Mouse (Mus musculus) CH12.LX (cell line): ENCODE measurements at regions not wholly inside any gene's neighbourhood (a gene's known extent, or its start where the extent isn't known, plus 50 kb on each side); places are given as distances from the start of the nearest gene placed in this dataset.

Source experiments
- DNase-seq: peaks from one replicate; pipeline ENCODE4 v3.0.0-alpha.2; 2013; ENCODE audit errors: extremely low read depth
- H3K27ac ChIP-seq: 2 replicates; pipeline ENCODE4 v1.5.1; 2012; ENCODE audit warnings: low read depth, mild to moderate bottlenecking, control low read depth, moderate library complexity; ENCODE audit not compliant: insufficient read depth
- H3K27me3 ChIP-seq: replicated peaks from 2 replicates; pipeline ENCODE3; 2012; ENCODE audit warnings: inconsistent platforms
- H3K36me3 ChIP-seq, 2 experiments: replicated peaks in 1 of 2; 2 replicates each; pipeline versions ENCODE3 to v1.6.1; 2012; ENCODE audit warnings: inconsistent platforms in 1 of 2, low read length in 1 of 2, mild to moderate bottlenecking in 1 of 2, mixed read lengths in 1 of 2, moderate library complexity in 1 of 2; ENCODE audit not compliant: control insufficient read depth in 1 of 2, insufficient read depth in 1 of 2
- H3K4me1 ChIP-seq, 2 experiments: 2 replicates each; pipeline ENCODE4 v1.6.1; 2012; ENCODE audit warnings: inconsistent platforms in 1 of 2, moderate library complexity in 1 of 2; ENCODE audit not compliant: insufficient read depth in 2 of 2, control insufficient read depth in 1 of 2
- H3K4me2 ChIP-seq: 2 replicates; pipeline ENCODE4 v1.6.1; 2012; ENCODE audit warnings: low read depth, mild to moderate bottlenecking, control low read depth; ENCODE audit not compliant: poor library complexity, insufficient read depth, severe bottlenecking
- H3K4me3 ChIP-seq, 3 experiments: fragments of 150-350 bp in 1 of 3; sonication (generic) in 1 of 3; replicated peaks in 1 of 3; 2 replicates each; pipeline versions ENCODE3 to v1.5.1; 2011 to 2012; ENCODE audit warnings: low read depth in 2 of 3, low read length in 2 of 3, mild to moderate bottlenecking in 2 of 3, moderate library complexity in 2 of 3, control low read depth in 1 of 3, improper control_type of control experiment in 1 of 3, inconsistent platforms in 1 of 3, mixed read lengths in 1 of 3; ENCODE audit not compliant: poor library complexity in 1 of 3
- H3K79me2 ChIP-seq: replicated peaks from 2 replicates; pipeline ENCODE4 v1.6.1; 2012; ENCODE audit warnings: mild to moderate bottlenecking, moderate library complexity; ENCODE audit not compliant: control insufficient read depth, poor library complexity, insufficient read depth, severe bottlenecking; ENCODE audit errors: extremely low read depth
- H3K9ac ChIP-seq: 2 replicates; pipeline ENCODE4 v1.6.1; 2012; ENCODE audit warnings: low read depth, mild to moderate bottlenecking, control low read depth, moderate library complexity; ENCODE audit not compliant: insufficient read depth
- H3K9me3 ChIP-seq: replicated peaks from 2 replicates; pipeline ENCODE3; 2012; ENCODE audit warnings: low read length, inconsistent platforms, mixed read lengths
- BHLHE40 ChIP-seq: IDR thresholded peaks from 2 replicates; pipeline ENCODE4 v1.6.1; 2011; ENCODE audit warnings: mild to moderate bottlenecking, low read depth, low read length, improper control_type of control experiment
- CTCF ChIP-seq, 2 experiments: IDR thresholded peaks in 1 of 2; conservative IDR thresholded peaks in 1 of 2; 2 replicates each; pipeline ENCODE4 v1.5.1; 2011 to 2012; ENCODE audit warnings: low read depth in 2 of 2, low read length in 2 of 2, improper control_type of control experiment in 1 of 2, inconsistent platforms in 1 of 2, mild to moderate bottlenecking in 1 of 2, moderate library complexity in 1 of 2
- ETS1 ChIP-seq: conservative IDR thresholded peaks from 2 replicates; pipeline ENCODE4 v1.6.1; 2012; ENCODE audit warnings: low read depth, mild to moderate bottlenecking, inconsistent platforms, low read length, improper control_type of control experiment, moderate library complexity
- GABPA ChIP-seq: IDR thresholded peaks from 2 replicates; pipeline ENCODE4 v1.6.1; 2012; ENCODE audit warnings: low read depth, low read length, improper control_type of control experiment, inconsistent platforms; ENCODE audit not compliant: insufficient replicate concordance
- HCFC1 ChIP-seq: IDR thresholded peaks from 2 replicates; pipeline ENCODE4 v1.6.1; 2012; ENCODE audit warnings: low read depth, mild to moderate bottlenecking, inconsistent platforms, low read length, improper control_type of control experiment
- IRF4 ChIP-seq: IDR thresholded peaks from 2 replicates; pipeline ENCODE4 v1.6.1; 2014; ENCODE audit warnings: low read depth, mild to moderate bottlenecking, inconsistent platforms, low read length, improper control_type of control experiment
- JUN ChIP-seq: IDR thresholded peaks from 2 replicates; pipeline ENCODE4 v1.6.1; 2011; ENCODE audit warnings: low read depth, mild to moderate bottlenecking, low read length, improper control_type of control experiment, moderate library complexity; ENCODE audit not compliant: insufficient read depth
- JUND ChIP-seq: conservative IDR thresholded peaks from 2 replicates; pipeline ENCODE4 v1.6.1; 2011; ENCODE audit warnings: low read depth, low read length, improper control_type of control experiment
- KAT2A ChIP-seq: IDR thresholded peaks from 2 replicates; pipeline ENCODE4 v1.6.1; 2012; ENCODE audit warnings: low read length, improper control_type of control experiment, inconsistent platforms; ENCODE audit not compliant: insufficient replicate concordance
- MAFK ChIP-seq: IDR thresholded peaks from 2 replicates; pipeline ENCODE4 v1.6.1; 2011; ENCODE audit warnings: low read length, improper control_type of control experiment; ENCODE audit not compliant: insufficient replicate concordance
- MAX ChIP-seq: IDR thresholded peaks from 2 replicates; pipeline ENCODE4 v1.6.1; 2011; ENCODE audit warnings: low read length, improper control_type of control experiment
- MEF2A ChIP-seq: IDR thresholded peaks from 2 replicates; pipeline ENCODE4 v1.6.1; 2014; ENCODE audit warnings: low read depth, mild to moderate bottlenecking, inconsistent platforms, low read length, improper control_type of control experiment, borderline replicate concordance
- MXI1 ChIP-seq: IDR thresholded peaks from 2 replicates; pipeline ENCODE4 v1.6.1; 2011; ENCODE audit warnings: mild to moderate bottlenecking, low read depth, low read length, improper control_type of control experiment
- NRF1 ChIP-seq: IDR thresholded peaks from 2 replicates; pipeline ENCODE4 v1.6.1; 2014; ENCODE audit warnings: low read depth, mild to moderate bottlenecking, inconsistent platforms, low read length, improper control_type of control experiment, moderate library complexity
- PAX5 ChIP-seq: IDR thresholded peaks from 2 replicates; pipeline ENCODE4 v1.6.1; 2012; ENCODE audit warnings: low read length, inconsistent platforms, mixed read lengths
- RAD21 ChIP-seq: IDR thresholded peaks from 2 replicates; pipeline ENCODE4 v1.6.1; 2011; ENCODE audit warnings: low read depth, mild to moderate bottlenecking, low read length, improper control_type of control experiment, moderate library complexity
- ZNF384 ChIP-seq: IDR thresholded peaks from 2 replicates; pipeline ENCODE4 v1.6.1; 2012; ENCODE audit warnings: low read depth, low read length, improper control_type of control experiment, inconsistent platforms
- dilution Hi-C: fragments of 300-500 bp; cut with MboI; formaldehyde crosslinking; loops from 2 replicates; pipeline ENCODE4 v1.14.3; 2020; ENCODE audit warnings: low sequenced_read_pairs; ENCODE audit not compliant: extremely low pct_unique_long_range_greater_than_20kb, extremely low pct_ligation_motif_present
- in situ Hi-C: fragments of 300-500 bp; cut with MboI; formaldehyde crosslinking; loops from 3 replicates; pipeline ENCODE4 v1.14.3; 2019; ENCODE audit warnings: low sequenced_read_pairs, low pct_ligation_motif_present, low pct_unique_long_range_greater_than_20kb, mixed read lengths

GRCm38 (mm10) chr19:14096187-14096586 lies 182.9 kb downstream of the Olfr1505 start:
- in situ Hi-C loops: loop anchor here (25.0 kb wide), 1 partner anchor 591 kb away; no protein-coding TSS in a partner anchor
- H3K4me1 ChIP-seq: no peaks in the 10 kb centered on the region; a peak in 1 of 4 replicates
- dilution Hi-C loops: no loop called here
- no peak overlapping the region for H3K4me2 ChIP-seq
- no peak overlapping the region for H3K27ac ChIP-seq
- H3K9me3 ChIP-seq: no peaks in the 10 kb centered on the region
- H3K4me3 ChIP-seq: no peak overlapping the region
- DNase-seq: no peak
- no peaks in the 10 kb centered on the region for H3K79me2 ChIP-seq
- H3K9ac ChIP-seq: no peak overlapping the region
- TF ChIP-seq BHLHE40: no peak
- no peak for TF ChIP-seq ZNF384
- no peak for TF ChIP-seq ETS1
- no peak for TF ChIP-seq NRF1
- no peak for TF ChIP-seq MAFK
- TF ChIP-seq MAX: no peak
- no peak for TF ChIP-seq JUN
- no peak for TF ChIP-seq JUND
- TF ChIP-seq CTCF (conservative IDR thresholded peaks at IDR 0.05 in 1 of 2, IDR thresholded peaks at IDR 0.05 in 1 of 2; ENCODE audit: low read depth in 2 of 2, low read length in 2 of 2): no peak
- no peaks in the 10 kb centered on the region for H3K36me3 ChIP-seq
- no peaks in the 10 kb centered on the region for H3K27me3 ChIP-seq

GRCm38 (mm10) chr19:14109091-14109490 lies 195.8 kb downstream of the Olfr1505 start:
- Histone ChIP-seq H3K79me2 (no peaks in the 10 kb centered on the region), H3K9me3 (no peaks in the 10 kb centered on the region), H3K9ac (no peak overlapping the region), H3K4me1 (no peaks in the 10 kb centered on the region), H3K36me3 (no peaks in the 10 kb centered on the region), H3K4me2 (no peak overlapping the region), H3K27me3 (no peaks in the 10 kb centered on the region), H3K27ac (no peak overlapping the region), H3K4me3 (no peak overlapping the region)
- dilution Hi-C loops (no loop called here), in situ Hi-C loops (loop anchor here (25.0 kb wide), 1 partner anchor 253 kb away; no protein-coding TSS in a partner anchor)
- TF ChIP-seq HCFC1 (no peak), GABPA (no peak), BHLHE40 (no peak), RAD21 (no peak), MAFK (no peak), PAX5 (no peak), ZNF384 (no peak), KAT2A (no peak), IRF4 (no peak), MXI1 (no peak), ETS1 (no peak), MAX (no peak), MEF2A (no peak)
- no peak for DNase-seq
